Mouse (Mus musculus) stomach, embryonic 16.5 days (tissue): ENCODE measurements around the gene Gm38431. TPM values are rescaled to one million over a fixed set of nuclear protein-coding genes. Genes with fewer than 3 reads are reported as not detected.
"Not testable (repeated sequence)": the region's sequence is repeated elsewhere in the genome, so short reads cannot be mapped to it uniquely, and the experiment has no call there.

Experiments
- ATAC-seq: fragments of 200-750 bp; cut with Nextera tagmentation; 2 replicates; pipeline ENCODE4 v1.8.0; 2017; ENCODE audit warnings: moderate number of reproducible peaks, moderate TSS enrichment; ENCODE audit not compliant: insufficient read depth, low FRiP score
- H3K27ac ChIP-seq: fragments of 300-500 bp; sonication (generic); 2 replicates; pipeline ENCODE4 v1.5.1; 2014; ENCODE audit warnings: low read length
- H3K27me3 ChIP-seq: fragments of 300-500 bp; sonication (generic); 2 replicates; pipeline ENCODE4 v1.6.1; 2014; ENCODE audit warnings: low read length, control low read depth, mixed read lengths; ENCODE audit not compliant: control insufficient read depth, insufficient read depth
- H3K36me3 ChIP-seq: fragments of 300-500 bp; sonication (generic); 2 replicates; pipeline ENCODE4 v1.6.1; 2014; ENCODE audit warnings: low read length; ENCODE audit not compliant: control insufficient read depth, insufficient read depth
- H3K4me1 ChIP-seq: fragments of 300-500 bp; sonication (generic); 2 replicates; pipeline ENCODE4 v1.6.1; 2014; ENCODE audit warnings: low read length, control low read depth, mixed read lengths; ENCODE audit not compliant: control insufficient read depth, insufficient read depth
- H3K4me2 ChIP-seq: fragments of 300-500 bp; sonication (generic); 2 replicates; pipeline ENCODE4 v1.6.1; 2014; ENCODE audit warnings: low read depth, low read length, mixed read lengths
- H3K4me3 ChIP-seq: fragments of 300-500 bp; sonication (generic); replicated peaks from 2 replicates; pipeline ENCODE4 v1.5.1; 2014; ENCODE audit warnings: mild to moderate bottlenecking, low read length
- H3K9ac ChIP-seq: fragments of 300-500 bp; sonication (generic); 2 replicates; pipeline ENCODE4 v1.6.1; 2014; ENCODE audit warnings: low read length
- H3K9me3 ChIP-seq: fragments of 300-500 bp; sonication (generic); replicated peaks from 2 replicates; pipeline ENCODE4 v1.6.1; 2016; ENCODE audit warnings: low read length, control low read depth; ENCODE audit not compliant: control insufficient read depth
- WGBS: fragments of 180-500 bp; shearing (Covaris S2); extraction: QIAGEN DNeasy Blood & Tissue Kit; methylation state at CpG from one replicate; pipeline ENCODE4 v1.1.7; 2014; 5-methylcytosine and 5-hydroxymethylcytosine counted together
- polyA plus RNA-seq: library from polyadenylated mRNA; unstranded; fragments of >200 nt; fragmentation: Nextera tagmentation; extraction: Ambion mirVana; gene quantifications from 2 replicates; pipeline ENCODE4 v1.2.1, GENCODE M21; 2015

Gene Gm38431
- polyA plus RNA-seq, 1 experiment from 2014 or later = 1.2 TPM

DNA sequence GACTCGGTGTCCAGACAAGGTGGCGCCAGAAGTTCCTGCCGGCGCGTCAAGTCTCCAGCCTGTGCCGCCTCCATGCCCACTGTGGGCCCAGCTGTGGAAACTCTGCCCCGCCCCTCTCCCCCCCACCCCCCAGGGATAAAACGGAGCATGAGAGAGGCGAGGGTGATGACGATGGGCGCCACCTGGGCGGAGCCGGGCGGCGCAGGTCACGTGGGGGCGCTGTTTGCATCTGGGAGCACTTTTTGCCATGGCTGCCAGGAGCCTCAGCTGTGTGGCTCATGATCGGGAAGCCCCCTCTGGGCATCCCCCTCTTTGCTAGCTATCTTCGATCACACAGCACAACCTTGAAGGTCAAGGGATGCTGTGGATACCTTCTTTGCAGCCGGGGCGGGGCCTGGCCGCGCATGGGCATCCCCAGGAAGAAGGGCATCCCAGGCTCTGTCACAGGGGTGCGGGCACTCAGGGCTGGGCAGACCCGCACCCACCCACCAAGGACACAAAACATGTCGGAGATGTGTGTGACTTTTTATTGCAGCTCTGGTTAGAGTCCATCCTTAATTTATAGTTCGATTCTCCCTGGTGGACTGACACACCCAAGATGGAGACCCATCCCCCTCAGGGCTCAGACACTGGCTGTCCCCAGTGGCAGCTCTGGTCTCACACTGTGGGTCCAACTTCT, 24.7 kb downstream of the Gm38431 start, which contains the start of gene Zglp1:
Gene Zglp1, minus strand, starts transcription at position 88 of the 679 bp plus-strand sequence.
- H3K4me3 ChIP-seq = no peak within 1 kb of the TSS
- H3K4me2 ChIP-seq = no peak within 1 kb of the TSS
- H3K9me3 ChIP-seq = no peaks in the 10 kb centered on the region
- no peak within 1 kb of the TSS for H3K9ac ChIP-seq
- no peaks in the 10 kb centered on the region for H3K27me3 ChIP-seq
- H3K36me3 ChIP-seq = peaks cover 3% of the 10 kb centered on the region; the same call in 1 of the 2 replicates
- H3K4me1 ChIP-seq = no peaks in the 10 kb centered on the region
- WGBS = 85% methylated on average over 27 of the region's 27 CpGs
- no peak within 1 kb of the TSS for H3K27ac ChIP-seq
- ATAC-seq = no peak

DNA sequence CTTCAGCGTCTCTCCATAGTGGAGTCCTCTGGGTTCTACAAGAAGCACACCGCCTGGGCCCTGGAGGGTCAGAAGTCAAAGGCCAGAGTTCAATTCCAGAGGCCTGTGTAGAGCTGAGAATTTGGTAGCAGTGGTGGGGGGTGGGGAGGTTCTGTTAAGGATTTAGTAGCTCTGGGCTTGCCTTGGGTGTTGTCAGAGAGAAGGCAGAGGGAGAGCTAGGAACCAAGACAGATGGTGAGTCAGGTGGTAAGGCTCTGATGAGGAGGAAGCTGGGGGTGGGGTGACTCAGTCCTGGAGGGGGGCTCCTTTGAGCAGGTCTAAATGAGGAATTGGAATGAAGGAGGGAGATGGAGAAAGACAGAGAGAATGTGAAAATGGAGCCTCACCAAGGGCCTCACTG, 28.9 kb downstream of the Gm38431 start:
- Histone ChIP-seq H3K36me3 (peaks cover 3% of the 10 kb centered on the region; the same call in 1 of the 2 replicates), H3K4me3 (no peak overlapping the region), H3K27me3 (no peaks in the 10 kb centered on the region), H3K9ac (no peak overlapping the region), H3K9me3 (no peaks in the 10 kb centered on the region), H3K4me2 (no peak overlapping the region), H3K27ac (no peak overlapping the region), H3K4me1 (no peaks in the 10 kb centered on the region)
- no peak for ATAC-seq
- 97% methylated on average over 2 of the region's 2 CpGs for WGBS

DNA sequence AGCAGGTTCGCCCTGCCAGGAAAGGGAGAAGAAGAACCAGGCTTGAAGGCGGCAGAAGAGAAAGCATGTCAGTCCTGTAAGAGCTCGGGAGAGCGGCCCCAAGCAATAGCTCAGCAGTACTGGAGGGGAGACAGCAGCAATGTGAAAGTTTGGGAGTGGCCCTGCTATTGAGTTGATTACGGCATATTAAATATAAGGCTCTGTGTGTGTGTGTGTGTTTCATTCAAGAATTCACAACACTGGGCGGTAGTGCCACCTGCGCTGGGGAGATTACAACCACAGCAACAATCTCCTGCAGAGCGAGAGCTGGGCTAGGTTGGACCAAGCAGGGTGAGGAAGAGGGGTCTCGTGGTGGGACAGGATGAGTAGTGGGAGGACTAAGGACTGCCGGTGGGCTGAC, 40.2 kb downstream of the Gm38431 start:
- no peak overlapping the region for H3K4me3 ChIP-seq
- no peak for ATAC-seq
- WGBS = 60% methylated on average over 10 of the region's 10 CpGs

DNA sequence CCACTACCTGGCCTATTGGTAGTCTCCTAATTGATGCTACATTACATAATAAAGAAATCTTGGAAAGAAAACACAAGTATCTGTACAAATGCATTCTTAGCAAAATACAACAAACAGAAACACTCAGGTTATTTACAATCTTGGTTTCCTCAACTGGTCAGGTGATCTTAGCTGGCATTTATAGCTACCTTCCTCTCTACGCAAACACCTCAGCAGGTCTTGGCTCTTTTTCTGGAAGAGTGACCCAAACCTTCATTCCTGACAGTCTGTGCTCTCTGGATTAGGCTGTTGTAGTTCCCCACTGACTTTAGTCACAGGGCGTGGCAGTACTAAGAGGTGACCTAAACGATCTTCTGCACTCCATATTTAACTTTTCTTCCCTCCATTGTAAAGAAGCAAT, 46.6 kb downstream of the Gm38431 start:
- Histone ChIP-seq H3K9me3 (no peaks in the 10 kb centered on the region), H3K4me2 (no peak overlapping the region), H3K9ac (no peak overlapping the region), H3K4me3 (no peak overlapping the region), H3K36me3 (no peaks in the 10 kb centered on the region), H3K27me3 (no peaks in the 10 kb centered on the region), H3K4me1 (0 out of 2 replicates have a peak, but pooled peaks cover 2% of the 10 kb centered on the region), H3K27ac (no peak overlapping the region)
- ATAC-seq = no peak
- 71% methylated on average over 3 of the region's 3 CpGs for WGBS

More for the DNA sequence above, 40.2 kb downstream of the Gm38431 start:
- Histone ChIP-seq H3K36me3 (no peaks in the 10 kb centered on the region), H3K9me3 (no peaks in the 10 kb centered on the region), H3K9ac (no peak overlapping the region), H3K4me2 (no peak overlapping the region), H3K27ac (no peak overlapping the region), H3K4me1 (no peaks in the 10 kb centered on the region), H3K27me3 (no peaks in the 10 kb centered on the region)

DNA sequence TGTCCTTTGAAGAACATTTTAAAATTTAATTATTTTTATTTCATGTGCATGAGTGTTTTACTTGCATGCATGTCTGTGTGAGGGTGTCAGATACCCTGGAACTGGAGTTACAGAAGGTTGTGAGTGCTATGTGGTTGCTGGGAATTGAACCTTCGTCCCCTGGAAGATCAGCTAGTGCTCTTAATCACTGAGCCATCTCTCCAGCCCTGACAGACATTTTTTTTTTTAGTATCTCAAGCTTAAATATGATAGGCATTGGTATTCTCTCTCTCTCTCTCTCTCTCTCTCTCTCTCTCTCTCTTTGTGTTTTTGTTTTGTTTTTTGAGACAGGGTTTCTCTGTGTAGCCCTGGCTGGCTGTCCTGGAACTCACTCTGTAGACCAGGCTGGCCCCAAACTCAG, 47.0 kb downstream of the Gm38431 start:
- not testable (repeated sequence) for H3K27me3 ChIP-seq, H3K9me3 ChIP-seq, H3K4me1 ChIP-seq, H3K9ac ChIP-seq, H3K27ac ChIP-seq, H3K4me2 ChIP-seq, H3K4me3 ChIP-seq, H3K36me3 ChIP-seq, ATAC-seq
- 50% methylated on average over 1 of the region's 1 CpGs for WGBS

DNA sequence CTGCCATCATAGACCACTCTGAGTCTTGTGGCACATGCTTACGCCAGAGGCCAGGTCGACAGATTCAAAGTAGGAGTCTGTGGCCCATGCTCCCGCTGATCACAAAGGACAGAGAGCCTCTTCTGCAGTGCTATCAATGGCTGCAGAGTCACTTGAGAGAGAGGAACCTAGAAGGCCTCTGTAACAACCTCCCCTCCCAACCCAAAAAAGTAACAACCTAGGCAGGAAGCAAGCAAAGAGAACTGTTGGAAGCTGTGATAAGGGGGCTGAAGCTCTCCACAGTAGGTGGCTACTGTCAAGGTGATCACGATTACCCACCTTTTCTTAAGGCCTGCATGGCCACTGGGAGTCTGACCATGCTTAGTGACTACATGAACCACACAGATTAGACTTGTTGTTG, 48.2 kb downstream of the Gm38431 start:
- Histone ChIP-seq H3K27me3 (peaks cover 3% of the 10 kb centered on the region), H3K9ac (no peak overlapping the region), H3K36me3 (no peaks in the 10 kb centered on the region), H3K4me1 (0 out of 2 replicates have a peak, but pooled peaks cover 2% of the 10 kb centered on the region), H3K9me3 (no peaks in the 10 kb centered on the region; the same call in 1 of the 2 replicates), H3K27ac (no peak overlapping the region), H3K4me3 (no peak overlapping the region), H3K4me2 (no peak overlapping the region)
- 78% methylated on average over 4 of the region's 4 CpGs for WGBS
- no peak for ATAC-seq

DNA sequence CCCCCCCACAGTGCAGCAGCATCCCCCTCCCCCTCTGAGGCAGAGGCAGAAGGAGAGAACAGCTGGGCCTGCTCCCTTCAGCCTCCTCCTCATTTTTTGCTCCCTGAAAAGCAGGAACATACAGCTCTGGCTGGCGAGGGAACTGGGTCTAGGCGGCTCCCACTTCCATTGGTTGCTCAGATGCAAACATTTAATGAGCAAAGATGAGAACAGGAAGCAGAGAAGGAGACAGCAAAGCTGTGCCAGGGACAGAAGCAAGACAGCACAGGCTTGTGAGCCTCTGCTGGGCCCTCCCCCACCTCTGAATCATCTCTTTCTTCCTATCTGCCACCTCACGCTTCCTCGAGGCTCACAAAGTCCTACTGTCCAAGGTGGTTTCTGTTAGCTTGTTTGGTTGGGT, 50.5 kb downstream of the Gm38431 start:
- Histone ChIP-seq H3K4me2 (no peak overlapping the region), H3K27ac (no peak overlapping the region), H3K27me3 (peaks cover 24% of the 10 kb centered on the region), H3K4me1 (peaks cover 11% of the 10 kb centered on the region), H3K9me3 (no peaks in the 10 kb centered on the region; the same call in 1 of the 2 replicates), H3K4me3 (no peak overlapping the region), H3K36me3 (no peaks in the 10 kb centered on the region), H3K9ac (no peak overlapping the region)
- no peak for ATAC-seq
- WGBS = 27% methylated on average over 4 of the region's 4 CpGs

GRCm38 (mm10) chr9:21039779-21040178, 52.0 kb downstream of the Gm38431 start:
- Histone ChIP-seq H3K36me3 (no peaks in the 10 kb centered on the region), H3K9me3 (no peaks in the 10 kb centered on the region; the same call in 1 of the 2 replicates), H3K27me3 (peaks cover 40% of the 10 kb centered on the region)

GRCm38 (mm10) chr9:21037481-21037891, 54.3 kb downstream of the Gm38431 start:
- Histone ChIP-seq H3K9me3 (no peaks in the 10 kb centered on the region; the same call in 1 of the 2 replicates), H3K27me3 (peaks cover 59% of the 10 kb centered on the region), H3K27ac (no peak overlapping the region), H3K4me2 (peak overlapping the region; percentile 66), H3K36me3 (no peaks in the 10 kb centered on the region), H3K4me3 (peak overlapping the region; percentile 44), H3K4me1 (peaks cover 20% of the 10 kb centered on the region), H3K9ac (peak overlapping the region; percentile 60)
- 2% methylated on average over 31 of the region's 31 CpGs for WGBS
- ATAC-seq = no peak

More at GRCm38 (mm10) chr9:21039779-21040178, 52.0 kb downstream of the Gm38431 start:
- WGBS = 68% methylated on average over 3 of the region's 3 CpGs
- peaks cover 11% of the 10 kb centered on the region for H3K4me1 ChIP-seq
- no peak overlapping the region for H3K9ac ChIP-seq
- H3K27ac ChIP-seq = no peak overlapping the region
- no peak for ATAC-seq
- H3K4me3 ChIP-seq = no peak overlapping the region
- no peak overlapping the region for H3K4me2 ChIP-seq
